Mouse (Mus musculus) kidney, postnatal 25 days (tissue): ENCODE measurements around the gene Spata45.
"Not testable (repeated sequence)": the region's sequence is repeated elsewhere in the genome, so short reads cannot be mapped to it uniquely, and the experiment has no call there.

Experiments used
- DNase-seq, 2 experiments: peaks; one replicate each; pipeline ENCODE4 v3.0.0; 2021; ENCODE audit warnings: mixed read lengths in 2 of 2

Gene Spata45

GRCm38 (mm10) chr1:191036554-191037334 lies at the start of gene Spata45:
Gene Spata45 (plus strand): TSS chr1:191036639.
- peak in 1 of 2 experiments; percentile 5 for DNase-seq

- no peak for DNase-seq
Observed at GRCm38 (mm10) chr1:190989437-190990082, 46.9 kb upstream of the Spata45 start.

GRCm38 (mm10) chr1:190995548-190995947 lies 40.9 kb upstream of the Spata45 start:
- DNase-seq = peak; percentile 89 to 92

GRCm38 (mm10) chr1:190996346-190996877 lies 40.0 kb upstream of the Spata45 start:
- DNase-seq = no peak

GRCm38 (mm10) chr1:190998027-190998426 lies 38.4 kb upstream of the Spata45 start:
- no peak for DNase-seq

GRCm38 (mm10) chr1:191000686-191001085 lies 35.8 kb upstream of the Spata45 start:
- DNase-seq = no peak

GRCm38 (mm10) chr1:191002201-191002600 lies 34.2 kb upstream of the Spata45 start:
- DNase-seq = peak in 1 of 2 experiments; percentile 55

GRCm38 (mm10) chr1:191008707-191009106 lies 27.7 kb upstream of the Spata45 start:
- peak in 1 of 2 experiments; percentile 38 for DNase-seq

GRCm38 (mm10) chr1:191014271-191014670 lies 22.2 kb upstream of the Spata45 start:
- no peak for DNase-seq

GRCm38 (mm10) chr1:191019803-191020202 lies 16.6 kb upstream of the Spata45 start:
- DNase-seq = no peak

- no peak for DNase-seq
Observed at GRCm38 (mm10) chr1:191020217-191020924, 16.1 kb upstream of the Spata45 start.

GRCm38 (mm10) chr1:191021016-191021415 lies 15.4 kb upstream of the Spata45 start:
- DNase-seq = no peak

GRCm38 (mm10) chr1:191023140-191023539 lies 13.3 kb upstream of the Spata45 start:
- no peak for DNase-seq

- not testable (repeated sequence) for DNase-seq
Observed at GRCm38 (mm10) chr1:191023806-191024205, 12.6 kb upstream of the Spata45 start.

GRCm38 (mm10) chr1:191025016-191026012 lies 11.1 kb upstream of the Spata45 start:
- DNase-seq = peak; percentile 7 to 48

GRCm38 (mm10) chr1:191026021-191026713 lies 10.3 kb upstream of the Spata45 start, which contains the start of gene Flvcr1:
Gene Flvcr1 (minus strand): TSS chr1:191026158.
- DNase-seq = peak; percentile 99

GRCm38 (mm10) chr1:191030182-191030581 lies 6.3 kb upstream of the Spata45 start:
- peak in 1 of 2 experiments; percentile 39 for DNase-seq

GRCm38 (mm10) chr1:191030922-191031425 lies 5.5 kb upstream of the Spata45 start:
- DNase-seq = not testable (repeated sequence)

- DNase-seq = no peak
Observed at GRCm38 (mm10) chr1:191035649-191036048, 790 bp upstream of the Spata45 start.

GRCm38 (mm10) chr1:191037999-191038398 lies 1.6 kb downstream of the Spata45 start:
- DNase-seq = no peak

GRCm38 (mm10) chr1:191041352-191041751 lies 4.9 kb downstream of the Spata45 start:
- DNase-seq = no peak
